Mouse (Mus musculus) bone marrow macrophage, adult 2 months (primary cell): ENCODE measurements at regions not wholly inside any gene's neighbourhood (a gene's known extent, or its start where the extent isn't known, plus 50 kb on each side); places are given as distances from the start of the nearest gene placed in this dataset.

ENCODE experiments used
- CTCF ChIP-seq: IDR thresholded peaks from 2 replicates; pipeline ENCODE4 v1.5.1; 2012; ENCODE audit warnings: low read depth, mild to moderate bottlenecking, low read length, moderate library complexity
- POLR2A ChIP-seq: IDR thresholded peaks from 2 replicates; pipeline ENCODE4 v1.6.1; 2012; ENCODE audit warnings: mild to moderate bottlenecking, low read depth, low read length, borderline replicate concordance

DNA sequence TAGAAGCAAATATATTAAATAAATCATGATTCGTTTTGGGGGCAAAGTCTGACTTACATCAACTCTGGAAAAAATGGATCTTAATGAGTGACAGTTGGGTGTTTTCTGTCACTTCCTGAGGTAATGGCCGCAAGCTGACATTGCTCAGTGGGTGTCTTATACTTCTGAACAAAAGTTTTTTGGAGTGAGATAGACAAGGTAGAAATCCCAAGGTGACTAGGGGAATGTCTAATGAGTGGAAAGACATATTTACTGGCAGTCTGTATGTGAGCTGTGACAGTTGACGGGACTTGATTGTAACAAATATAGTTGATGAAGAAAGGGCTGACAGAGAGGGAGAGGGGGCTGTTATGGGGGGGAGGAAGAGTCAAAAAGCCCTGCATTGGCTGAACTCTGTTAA, 257.8 kb downstream of the Tcf7l2 start:
- TF ChIP-seq POLR2A = no peak
- TF ChIP-seq CTCF = no peak
